Mouse (Mus musculus) kidney, embryonic 15.5 days (tissue): ENCODE results near the gene 1700061G19Rik. TPM values are rescaled to one million over a fixed set of nuclear protein-coding genes. Genes with fewer than 3 reads are reported as not detected.

Source experiments
- ATAC-seq: fragments of 200-750 bp; cut with Nextera tagmentation; replicated peaks from 2 replicates; pipeline ENCODE4 v1.8.0; 2017; ENCODE audit warnings: moderate TSS enrichment; ENCODE audit not compliant: low FRiP score
- H3K27ac ChIP-seq: fragments of 300-500 bp; sonication (generic); 2 replicates; pipeline ENCODE4 v1.5.1; 2015; ENCODE audit warnings: mild to moderate bottlenecking, inconsistent platforms
- H3K27me3 ChIP-seq: fragments of 300-500 bp; sonication (generic); 2 replicates; pipeline ENCODE4 v1.6.1; 2015; ENCODE audit warnings: inconsistent platforms
- H3K36me3 ChIP-seq: fragments of 300-500 bp; sonication (generic); 2 replicates; pipeline ENCODE4 v1.6.1; 2015; ENCODE audit warnings: inconsistent platforms
- H3K4me1 ChIP-seq: fragments of 300-500 bp; sonication (generic); 2 replicates; pipeline ENCODE4 v1.6.1; 2015; ENCODE audit warnings: inconsistent platforms
- H3K4me2 ChIP-seq: fragments of 300-500 bp; sonication (generic); 2 replicates; pipeline ENCODE4 v1.6.1; 2015; ENCODE audit warnings: moderate library complexity, mild to moderate bottlenecking, inconsistent platforms
- H3K4me3 ChIP-seq: fragments of 300-500 bp; sonication (generic); replicated peaks from 2 replicates; pipeline ENCODE4 v1.5.1; 2015; ENCODE audit warnings: mild to moderate bottlenecking, inconsistent platforms
- H3K9ac ChIP-seq: fragments of 300-500 bp; sonication (generic); 2 replicates; pipeline ENCODE4 v1.6.1; 2015; ENCODE audit warnings: mild to moderate bottlenecking, inconsistent platforms
- H3K9me3 ChIP-seq: fragments of 300-500 bp; sonication (generic); replicated peaks from 2 replicates; pipeline ENCODE4 v1.6.1; 2016; ENCODE audit warnings: inconsistent platforms
- WGBS: fragments of 180-500 bp; shearing (Covaris S2); methylation state at CpG from one replicate; pipeline ENCODE4 v1.1.7; 2015; ENCODE audit warnings: mixed read lengths; 5-methylcytosine and 5-hydroxymethylcytosine counted together
- polyA plus RNA-seq: library from polyadenylated mRNA; unstranded; fragments of >200 nt; fragmentation: Nextera tagmentation; extraction: Ambion mirVana; gene quantifications from 2 replicates; pipeline ENCODE4 v1.2.1, GENCODE M21; 2015

1700061G19Rik gene
- polyA plus RNA-seq, 1 experiment from 2014 or later: 0.27 TPM

GRCm38 (mm10) chr17:56930026-56930425 lies 54.7 kb downstream of the 1700061G19Rik start:
- Histone ChIP-seq H3K4me1 (peaks cover 33% of the 10 kb centered on the region), H3K36me3 (peaks cover 12% of the 10 kb centered on the region), H3K4me3 (no peak overlapping the region), H3K9ac (no peak overlapping the region), H3K27me3 (no peaks in the 10 kb centered on the region), H3K9me3 (no peaks in the 10 kb centered on the region), H3K4me2 (no peak overlapping the region), H3K27ac (no peak overlapping the region)
- ATAC-seq: no peak
- 81% methylated on average over 8 of the region's 8 CpGs for WGBS

GRCm38 (mm10) chr17:56933395-56933794 lies 58.1 kb downstream of the 1700061G19Rik start:
- Histone ChIP-seq H3K9ac (no peak overlapping the region), H3K27me3 (0 out of 2 replicates have a peak, but pooled peaks cover 2% of the 10 kb centered on the region), H3K4me2 (peak overlapping the region; percentile 74), H3K4me3 (no peak overlapping the region; the same call in 1 of the 2 replicates), H3K36me3 (no peaks in the 10 kb centered on the region), H3K4me1 (peaks cover 37% of the 10 kb centered on the region), H3K27ac (no peak overlapping the region), H3K9me3 (no peaks in the 10 kb centered on the region; the same call in 1 of the 2 replicates)
- 96% methylated on average over 2 of the region's 2 CpGs for WGBS
- no peak for ATAC-seq

- peak; percentile 69 for ATAC-seq
- Histone ChIP-seq H3K4me2 (peak overlapping the region; percentile 74), H3K9ac (peak overlapping the region; percentile 93), H3K4me3 (peak overlapping the region; percentile 90), H3K36me3 (no peaks in the 10 kb centered on the region), H3K27ac (peak overlapping the region; percentile 68), H3K9me3 (no peaks in the 10 kb centered on the region; the same call in 1 of the 2 replicates), H3K4me1 (peaks cover 37% of the 10 kb centered on the region), H3K27me3 (0 out of 2 replicates have a peak, but pooled peaks cover 2% of the 10 kb centered on the region)
- WGBS: 1% methylated on average over 39 of the region's 45 CpGs
Measured at GRCm38 (mm10) chr17:56934545-56935330, 59.5 kb downstream of the 1700061G19Rik start.

- H3K27me3 ChIP-seq: 0 out of 2 replicates have a peak, but pooled peaks cover 2% of the 10 kb centered on the region
- no peaks in the 10 kb centered on the region for H3K36me3 ChIP-seq
- peak within 1 kb of the TSS; percentile 68 for H3K27ac ChIP-seq
- H3K9me3 ChIP-seq: no peaks in the 10 kb centered on the region; the same call in 1 of the 2 replicates
- peak; percentile 99 for ATAC-seq
- peak within 1 kb of the TSS; percentile 90 for H3K4me3 ChIP-seq
- H3K4me1 ChIP-seq: peaks cover 37% of the 10 kb centered on the region
- 3% methylated on average over 67 of the region's 76 CpGs for WGBS
- H3K9ac ChIP-seq: peak within 1 kb of the TSS; percentile 93
- peak within 1 kb of the TSS; percentile 74 for H3K4me2 ChIP-seq
Measured at GRCm38 (mm10) chr17:56935363-56936131, 60.3 kb downstream of the 1700061G19Rik start, which contains the start of gene Mllt1. TSS of gene Mllt1 (minus strand) at chr17:56935415.

DNA sequence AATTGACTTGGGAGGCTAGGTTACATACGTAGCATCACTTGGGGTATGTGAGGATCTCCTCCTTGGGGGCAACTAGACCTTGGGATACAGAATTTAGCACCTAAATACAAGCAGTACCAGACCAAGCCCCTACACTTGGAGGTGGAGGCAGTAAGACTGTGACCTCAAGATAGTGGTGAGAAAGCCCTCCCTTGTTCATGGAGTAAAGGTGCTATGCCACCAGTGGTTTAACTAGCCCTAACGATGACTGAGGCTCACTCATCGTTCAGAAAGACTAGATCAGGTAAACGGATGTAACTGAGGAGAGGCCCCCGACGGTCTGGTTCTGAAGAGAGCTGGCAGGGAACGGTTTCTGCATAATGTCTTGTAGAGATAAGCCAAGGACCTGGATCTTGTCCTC lies 61.5 kb downstream of the 1700061G19Rik start:
- no peaks in the 10 kb centered on the region; the same call in 1 of the 2 replicates for H3K9me3 ChIP-seq
- no peaks in the 10 kb centered on the region for H3K36me3 ChIP-seq
- no peak overlapping the region for H3K27ac ChIP-seq
- ATAC-seq: no peak
- H3K4me1 ChIP-seq: peaks cover 32% of the 10 kb centered on the region
- 94% methylated on average over 7 of the region's 7 CpGs for WGBS
- no peak overlapping the region for H3K9ac ChIP-seq
- H3K4me2 ChIP-seq: no peak overlapping the region
- H3K27me3 ChIP-seq: 0 out of 2 replicates have a peak, but pooled peaks cover 2% of the 10 kb centered on the region
- no peak overlapping the region for H3K4me3 ChIP-seq

Other genes with a start within 250 kb of the 1700061G19Rik start
- 59.7 and 63.8 TPM in 2 replicates for gene Lonp1, start 248.6 kb upstream of the 1700061G19Rik start, polyA plus RNA-seq
- gene Catsperd, start 247.3 kb upstream of the 1700061G19Rik start, polyA plus RNA-seq: 0.59 and 0.93 TPM in 2 replicates
- gene Ranbp3, start 202.2 kb upstream of the 1700061G19Rik start, polyA plus RNA-seq: 87.9 and 99.2 TPM in 2 replicates
- gene Ndufa11, start 157.7 kb upstream of the 1700061G19Rik start, polyA plus RNA-seq: 470 and 471 TPM in 2 replicates
- 15.6 and 19.5 TPM in 2 replicates for gene Vmac, start 157.5 kb upstream of the 1700061G19Rik start, polyA plus RNA-seq
- gene Nrtn, start 117.9 kb upstream of the 1700061G19Rik start, polyA plus RNA-seq: 6.5 and 7.1 TPM in 2 replicates
- gene Dus3l, start 110.7 kb upstream of the 1700061G19Rik start, polyA plus RNA-seq: 46.5 and 54.6 TPM in 2 replicates
- 1.7 and 1.8 TPM in 2 replicates for gene Prr22, start 105.2 kb upstream of the 1700061G19Rik start, polyA plus RNA-seq
- gene Rfx2, start 44.5 kb upstream of the 1700061G19Rik start, polyA plus RNA-seq: 3.7 and 4.1 TPM in 2 replicates
- not detected in 2 replicates for gene Acsbg2, start 1.0 kb upstream of the 1700061G19Rik start, polyA plus RNA-seq
- 54.6 and 57.8 TPM in 2 replicates for gene Mllt1, start 59.9 kb downstream of the 1700061G19Rik start, polyA plus RNA-seq
- 0.15 TPM in 1 of 2 replicates, not detected in the other for gene Acer1, start 106.6 kb downstream of the 1700061G19Rik start, polyA plus RNA-seq
- gene Clpp, start 114.8 kb downstream of the 1700061G19Rik start, polyA plus RNA-seq: 150 and 165 TPM in 2 replicates
- gene Alkbh7, start 121.9 kb downstream of the 1700061G19Rik start, polyA plus RNA-seq: 55.3 and 56.7 TPM in 2 replicates
- gene Pspn, start 124.5 kb downstream of the 1700061G19Rik start, polyA plus RNA-seq: 0.87 and 1.3 TPM in 2 replicates
- 64.0 and 70.3 TPM in 2 replicates for gene Gtf2f1, start 135.8 kb downstream of the 1700061G19Rik start, polyA plus RNA-seq
- gene Gm17949, start 136.0 kb downstream of the 1700061G19Rik start, polyA plus RNA-seq: 0.30 and 0.37 TPM in 2 replicates
- 46.1 TPM in 2 replicates for gene Khsrp, start 156.0 kb downstream of the 1700061G19Rik start, polyA plus RNA-seq
- 0.26 TPM in 1 of 2 replicates, not detected in the other for gene Slc25a41, start 166.2 kb downstream of the 1700061G19Rik start, polyA plus RNA-seq
- 49.9 and 52.7 TPM in 2 replicates for gene Crb3, start 183.6 kb downstream of the 1700061G19Rik start, polyA plus RNA-seq
- gene Slc25a23, start 184.4 kb downstream of the 1700061G19Rik start, polyA plus RNA-seq: 11.4 and 12.9 TPM in 2 replicates
- 4.7 and 6.0 TPM in 2 replicates for gene Dennd1c, start 203.0 kb downstream of the 1700061G19Rik start, polyA plus RNA-seq
- gene Tubb4a, start 212.3 kb downstream of the 1700061G19Rik start, polyA plus RNA-seq: 23.6 and 29.4 TPM in 2 replicates
- gene Tnfsf9, start 229.8 kb downstream of the 1700061G19Rik start, polyA plus RNA-seq: 10.2 and 10.4 TPM in 2 replicates